Mouse (Mus musculus) cortical plate, adult 2 months (tissue): ENCODE measurements around the gene Arnt2. TPM values are rescaled to one million over a fixed set of nuclear protein-coding genes. Genes with fewer than 3 reads are reported as not detected.
A peak's percentile ranks its signal among the peaks of the same experiment; 100 is the strongest.

Source experiments
- H3K27ac ChIP-seq: fragments of 200-500 bp; 2 replicates; pipeline ENCODE4 v1.5.1; 2012; ENCODE audit warnings: low read length, control low read depth, inconsistent platforms; ENCODE audit not compliant: insufficient read depth
- H3K4me1 ChIP-seq: fragments of 200-500 bp; 2 replicates; pipeline ENCODE4 v1.6.1; 2011; ENCODE audit warnings: low read length; ENCODE audit not compliant: control insufficient read depth, insufficient read depth
- H3K4me3 ChIP-seq: fragments of 200-500 bp; 2 replicates; pipeline ENCODE4 v1.5.1; 2011; ENCODE audit warnings: mild to moderate bottlenecking, low read length, control low read depth; ENCODE audit not compliant: insufficient read depth
- CTCF ChIP-seq: fragments of 200-500 bp; IDR thresholded peaks from 2 replicates; pipeline ENCODE4 v1.5.1; 2011; ENCODE audit warnings: mild to moderate bottlenecking, control low read depth, low read length; ENCODE audit not compliant: insufficient read depth; ENCODE audit errors: extremely low read depth
- POLR2A ChIP-seq: fragments of 200-500 bp; IDR thresholded peaks from 2 replicates; pipeline ENCODE4 v1.6.1; 2011; ENCODE audit warnings: mild to moderate bottlenecking, low read length, control low read depth; ENCODE audit not compliant: insufficient read depth; ENCODE audit errors: extremely low read depth
- polyA plus RNA-seq: library from polyadenylated mRNA; depleted of rRNA; stranded (reverse); fragments of >200 nt; gene quantifications from 2 replicates; pipeline ENCODE4 v1.2.3, GENCODE M21; 2012

Arnt2 gene
- polyA plus RNA-seq, 1 experiment, result 172 TPM

GRCm38 (mm10) chr7:84282231-84282630 lies 127.7 kb downstream of the Arnt2 start:
- TF ChIP-seq POLR2A (no peak), CTCF (no peak)
- H3K27ac ChIP-seq, result no peak overlapping the region

GRCm38 (mm10) chr7:84279231-84279630 lies 130.7 kb downstream of the Arnt2 start:
- no peak overlapping the region for H3K27ac ChIP-seq
- no peak overlapping the region for H3K4me3 ChIP-seq
- H3K4me1 ChIP-seq, result peaks cover 4% of the 10 kb centered on the region
- no peak for TF ChIP-seq POLR2A
- TF ChIP-seq CTCF, result no peak

More at GRCm38 (mm10) chr7:84282231-84282630, 127.7 kb downstream of the Arnt2 start:
- Histone ChIP-seq H3K4me3 (no peak overlapping the region), H3K4me1 (peaks cover 7% of the 10 kb centered on the region)

GRCm38 (mm10) chr7:84275312-84275711 lies 134.7 kb downstream of the Arnt2 start:
- TF ChIP-seq CTCF, result no peak
- TF ChIP-seq POLR2A, result no peak
- H3K4me3 ChIP-seq, result no peak overlapping the region

GRCm38 (mm10) chr7:84273930-84274329 lies 136.0 kb downstream of the Arnt2 start:
- TF ChIP-seq CTCF, result no peak
- TF ChIP-seq POLR2A, result no peak
- H3K4me3 ChIP-seq, result no peak overlapping the region
- H3K27ac ChIP-seq, result no peak overlapping the region
- no peaks in the 10 kb centered on the region for H3K4me1 ChIP-seq

More at GRCm38 (mm10) chr7:84275312-84275711, 134.7 kb downstream of the Arnt2 start:
- Histone ChIP-seq H3K4me1 (no peaks in the 10 kb centered on the region), H3K27ac (no peak overlapping the region)

GRCm38 (mm10) chr7:84272206-84272818 lies 137.7 kb downstream of the Arnt2 start:
- TF ChIP-seq POLR2A, result no peak
- TF ChIP-seq CTCF, result peak; percentile 98
- H3K27ac ChIP-seq, result no peak overlapping the region
- no peak overlapping the region for H3K4me3 ChIP-seq
- no peaks in the 10 kb centered on the region for H3K4me1 ChIP-seq

- Histone ChIP-seq H3K4me1 (no peaks in the 10 kb centered on the region), H3K27ac (no peak overlapping the region), H3K4me3 (no peak overlapping the region)
- TF ChIP-seq CTCF, result no peak
- TF ChIP-seq POLR2A, result no peak
Measured at GRCm38 (mm10) chr7:84271429-84271828, 138.5 kb downstream of the Arnt2 start.

- no peak overlapping the region for H3K4me3 ChIP-seq
- H3K27ac ChIP-seq, result no peak overlapping the region
- TF ChIP-seq CTCF (no peak), POLR2A (no peak)
- no peaks in the 10 kb centered on the region for H3K4me1 ChIP-seq
Measured at GRCm38 (mm10) chr7:84263466-84263865, 146.5 kb downstream of the Arnt2 start.

- H3K27ac ChIP-seq, result no peak overlapping the region
- H3K4me1 ChIP-seq, result no peaks in the 10 kb centered on the region
- TF ChIP-seq POLR2A, result no peak
- no peak for TF ChIP-seq CTCF
- no peak overlapping the region for H3K4me3 ChIP-seq
Measured at GRCm38 (mm10) chr7:84261341-84261740, 148.6 kb downstream of the Arnt2 start.

- H3K4me3 ChIP-seq, result no peak overlapping the region
- H3K27ac ChIP-seq, result no peak overlapping the region
- H3K4me1 ChIP-seq, result no peaks in the 10 kb centered on the region
- TF ChIP-seq CTCF (no peak), POLR2A (no peak)
Measured at GRCm38 (mm10) chr7:84260401-84260800, 149.6 kb downstream of the Arnt2 start.

GRCm38 (mm10) chr7:84259309-84259985 lies 150.5 kb downstream of the Arnt2 start:
- no peak for TF ChIP-seq CTCF
- TF ChIP-seq POLR2A, result no peak
- Histone ChIP-seq H3K4me1 (no peaks in the 10 kb centered on the region), H3K27ac (no peak overlapping the region), H3K4me3 (no peak overlapping the region)
